Mouse (Mus musculus) CH12.LX (cell line): Measurements from ENCODE around the gene Slco4a1. TPM values are rescaled to one million over a fixed set of nuclear protein-coding genes. Genes with fewer than 3 reads are reported as not detected.

Experiments
- DNase-seq: peaks from one replicate; pipeline ENCODE4 v3.0.0-alpha.2; 2013; ENCODE audit errors: extremely low read depth
- H3K27ac ChIP-seq: 2 replicates; pipeline ENCODE4 v1.5.1; 2012; ENCODE audit warnings: low read depth, mild to moderate bottlenecking, control low read depth, moderate library complexity; ENCODE audit not compliant: insufficient read depth
- H3K27me3 ChIP-seq: replicated peaks from 2 replicates; pipeline ENCODE3; 2012; ENCODE audit warnings: inconsistent platforms
- H3K36me3 ChIP-seq, 2 experiments: replicated peaks in 1 of 2; 2 replicates each; pipeline versions ENCODE3 to v1.6.1; 2012; ENCODE audit warnings: inconsistent platforms in 1 of 2, low read length in 1 of 2, mild to moderate bottlenecking in 1 of 2, mixed read lengths in 1 of 2, moderate library complexity in 1 of 2; ENCODE audit not compliant: control insufficient read depth in 1 of 2, insufficient read depth in 1 of 2
- H3K4me1 ChIP-seq, 2 experiments: 2 replicates each; pipeline ENCODE4 v1.6.1; 2012; ENCODE audit warnings: inconsistent platforms in 1 of 2, moderate library complexity in 1 of 2; ENCODE audit not compliant: insufficient read depth in 2 of 2, control insufficient read depth in 1 of 2
- H3K4me2 ChIP-seq: 2 replicates; pipeline ENCODE4 v1.6.1; 2012; ENCODE audit warnings: low read depth, mild to moderate bottlenecking, control low read depth; ENCODE audit not compliant: poor library complexity, insufficient read depth, severe bottlenecking
- H3K4me3 ChIP-seq, 3 experiments: fragments of 150-350 bp in 1 of 3; sonication (generic) in 1 of 3; replicated peaks in 1 of 3; 2 replicates each; pipeline versions ENCODE3 to v1.5.1; 2011 to 2012; ENCODE audit warnings: low read depth in 2 of 3, low read length in 2 of 3, mild to moderate bottlenecking in 2 of 3, moderate library complexity in 2 of 3, control low read depth in 1 of 3, improper control_type of control experiment in 1 of 3, inconsistent platforms in 1 of 3, mixed read lengths in 1 of 3; ENCODE audit not compliant: poor library complexity in 1 of 3
- H3K79me2 ChIP-seq: replicated peaks from 2 replicates; pipeline ENCODE4 v1.6.1; 2012; ENCODE audit warnings: mild to moderate bottlenecking, moderate library complexity; ENCODE audit not compliant: control insufficient read depth, poor library complexity, insufficient read depth, severe bottlenecking; ENCODE audit errors: extremely low read depth
- H3K9ac ChIP-seq: 2 replicates; pipeline ENCODE4 v1.6.1; 2012; ENCODE audit warnings: low read depth, mild to moderate bottlenecking, control low read depth, moderate library complexity; ENCODE audit not compliant: insufficient read depth
- H3K9me3 ChIP-seq: replicated peaks from 2 replicates; pipeline ENCODE3; 2012; ENCODE audit warnings: low read length, inconsistent platforms, mixed read lengths
- BHLHE40 ChIP-seq: IDR thresholded peaks from 2 replicates; pipeline ENCODE4 v1.6.1; 2011; ENCODE audit warnings: mild to moderate bottlenecking, low read depth, low read length, improper control_type of control experiment
- CHD1 ChIP-seq: IDR thresholded peaks from 2 replicates; pipeline ENCODE4 v1.6.1; 2012; ENCODE audit warnings: low read depth, low read length, improper control_type of control experiment, inconsistent platforms
- ELF1 ChIP-seq: IDR thresholded peaks from 2 replicates; pipeline ENCODE4 v1.6.1; 2014; ENCODE audit warnings: low read depth, mild to moderate bottlenecking, inconsistent platforms, low read length, improper control_type of control experiment
- EP300 ChIP-seq: IDR thresholded peaks from 2 replicates; pipeline ENCODE4 v1.6.1; 2011; ENCODE audit warnings: low read length, improper control_type of control experiment
- HCFC1 ChIP-seq: IDR thresholded peaks from 2 replicates; pipeline ENCODE4 v1.6.1; 2012; ENCODE audit warnings: low read depth, mild to moderate bottlenecking, inconsistent platforms, low read length, improper control_type of control experiment
- IRF4 ChIP-seq: IDR thresholded peaks from 2 replicates; pipeline ENCODE4 v1.6.1; 2014; ENCODE audit warnings: low read depth, mild to moderate bottlenecking, inconsistent platforms, low read length, improper control_type of control experiment
- JUN ChIP-seq: IDR thresholded peaks from 2 replicates; pipeline ENCODE4 v1.6.1; 2011; ENCODE audit warnings: low read depth, mild to moderate bottlenecking, low read length, improper control_type of control experiment, moderate library complexity; ENCODE audit not compliant: insufficient read depth
- MEF2A ChIP-seq: IDR thresholded peaks from 2 replicates; pipeline ENCODE4 v1.6.1; 2014; ENCODE audit warnings: low read depth, mild to moderate bottlenecking, inconsistent platforms, low read length, improper control_type of control experiment, borderline replicate concordance
- NELFE ChIP-seq: IDR thresholded peaks from 2 replicates; pipeline ENCODE4 v1.6.1; 2011; ENCODE audit warnings: low read depth, low read length, improper control_type of control experiment
- RAD21 ChIP-seq: IDR thresholded peaks from 2 replicates; pipeline ENCODE4 v1.6.1; 2011; ENCODE audit warnings: low read depth, mild to moderate bottlenecking, low read length, improper control_type of control experiment, moderate library complexity
- RCOR1 ChIP-seq: conservative IDR thresholded peaks from 2 replicates; pipeline ENCODE4 v1.6.1; 2012; ENCODE audit warnings: low read depth, mild to moderate bottlenecking, inconsistent platforms, low read length, improper control_type of control experiment
- SIN3A ChIP-seq: IDR thresholded peaks from 2 replicates; pipeline ENCODE4 v1.6.1; 2012; ENCODE audit warnings: low read length, improper control_type of control experiment, inconsistent platforms
- SMC3 ChIP-seq: IDR thresholded peaks from 2 replicates; pipeline ENCODE4 v1.6.1; 2011; ENCODE audit warnings: low read depth, low read length, improper control_type of control experiment
- TCF12 ChIP-seq: IDR thresholded peaks from 2 replicates; pipeline ENCODE4 v1.6.1; 2014; ENCODE audit warnings: low read depth, mild to moderate bottlenecking, inconsistent platforms, low read length, improper control_type of control experiment
- USF1 ChIP-seq: IDR thresholded peaks from 2 replicates; pipeline ENCODE4 v1.6.1; 2014; ENCODE audit warnings: low read depth, mild to moderate bottlenecking, inconsistent platforms, low read length, improper control_type of control experiment
- ZC3H11A ChIP-seq: IDR thresholded peaks from 2 replicates; pipeline ENCODE4 v1.6.1; 2012; ENCODE audit warnings: low read depth, mild to moderate bottlenecking, inconsistent platforms, low read length, improper control_type of control experiment
- ZKSCAN1 ChIP-seq: IDR thresholded peaks from 2 replicates; pipeline ENCODE4 v1.6.1; 2012; ENCODE audit warnings: low read depth, inconsistent platforms, low read length, improper control_type of control experiment, borderline replicate concordance
- dilution Hi-C: fragments of 300-500 bp; cut with MboI; formaldehyde crosslinking; loops from 2 replicates; pipeline ENCODE4 v1.14.3; 2020; ENCODE audit warnings: low sequenced_read_pairs; ENCODE audit not compliant: extremely low pct_unique_long_range_greater_than_20kb, extremely low pct_ligation_motif_present
- in situ Hi-C: fragments of 300-500 bp; cut with MboI; formaldehyde crosslinking; loops from 3 replicates; pipeline ENCODE4 v1.14.3; 2019; ENCODE audit warnings: low sequenced_read_pairs, low pct_ligation_motif_present, low pct_unique_long_range_greater_than_20kb, mixed read lengths
- polyA plus RNA-seq: library from polyadenylated mRNA; unstranded; fragments of >175 nt; gene quantifications from 2 replicates; pipeline ENCODE4 v1.2.1, GENCODE M21; 2012; ENCODE audit warnings: low read depth; ENCODE audit not compliant: insufficient read length
- total RNA-seq, 2 experiments: library from RNA; depleted of rRNA; stranded (reverse); fragments of 300-350 nt in 1 of 2; fragments of >200 nt in 1 of 2; gene quantifications; 2 replicates each; pipeline ENCODE4 v1.2.3; 2012 to 2014

Gene Slco4a1
- total and polyA plus RNA-seq, 3 experiments, result 1.9 to 5.4 (median 3.9) TPM

- TF ChIP-seq USF1, result no peak
- TF ChIP-seq RCOR1, result 0 out of 2 replicates have a peak, but pooled peaks have one; percentile 25
- TF ChIP-seq MEF2A, result peak; percentile 59; the same call in 1 of the 2 replicates
- TF ChIP-seq BHLHE40, result peak; percentile 73; the same call in 1 of the 2 replicates
- TF ChIP-seq ELF1, result 0 out of 2 replicates have a peak, but pooled peaks have one; percentile 19
- no peak; the same call in 1 of the 2 replicates for TF ChIP-seq RAD21
- TF ChIP-seq ZC3H11A, result no peak
- no peak for TF ChIP-seq NELFE
- peak; percentile 77 for TF ChIP-seq IRF4
- peak; percentile 52; the same call in 1 of the 2 replicates for TF ChIP-seq TCF12
- peak; percentile 66 for TF ChIP-seq SIN3A
- peak; percentile 85 for TF ChIP-seq EP300
- peak; percentile 3; the same call in 1 of the 2 replicates for TF ChIP-seq SMC3
- TF ChIP-seq CHD1, result no peak
- TF ChIP-seq HCFC1, result no peak; the same call in 1 of the 2 replicates
- TF ChIP-seq JUN, result no peak
- TF ChIP-seq, all 38 proteins: peak for 15
Measured at GRCm38 (mm10) chr2:180437149-180437864, 18.7 kb upstream of the Slco4a1 start (continued).

GRCm38 (mm10) chr2:180439791-180440190 lies 16.3 kb upstream of the Slco4a1 start:
- dilution Hi-C loops, result no loop called here
- Histone ChIP-seq H3K9me3 (no peaks in the 10 kb centered on the region), H3K4me2 (no peak overlapping the region), H3K36me3 (no peaks in the 10 kb centered on the region), H3K27ac (no peak overlapping the region), H3K27me3 (no peaks in the 10 kb centered on the region), H3K9ac (no peak overlapping the region), H3K4me1 (peaks cover 33 to 98% of the 10 kb centered on the region in 2 experiments), H3K4me3 (no peak overlapping the region), H3K79me2 (no peaks in the 10 kb centered on the region)
- DNase-seq, result no peak
- in situ Hi-C loops, result loop anchor here (10.0 kb wide), 1 partner anchor 155 kb away; the partner anchor contains the start of gene Rbbp8nl
- TF ChIP-seq TCF12, result 0 out of 2 replicates have a peak, but pooled peaks have one; percentile 13
- TF ChIP-seq IRF4, result no peak
- no peak for TF ChIP-seq SIN3A
- no peak for TF ChIP-seq ZKSCAN1
- TF ChIP-seq EP300, result no peak
